Mouse (Mus musculus): Measurements from ENCODE around the gene Gpc6.

The Gpc6 gene

GRCm38 (mm10) chr14:117361155-117361964 is 436.2 kb downstream of the Gpc6 start:
- intact Hi-C loops (cut with DNase I): no loop called here

GRCm38 (mm10) chr14:117361965-117362309 is 436.8 kb downstream of the Gpc6 start:
- intact Hi-C loops (cut with DNase I): no loop called here

DNA sequence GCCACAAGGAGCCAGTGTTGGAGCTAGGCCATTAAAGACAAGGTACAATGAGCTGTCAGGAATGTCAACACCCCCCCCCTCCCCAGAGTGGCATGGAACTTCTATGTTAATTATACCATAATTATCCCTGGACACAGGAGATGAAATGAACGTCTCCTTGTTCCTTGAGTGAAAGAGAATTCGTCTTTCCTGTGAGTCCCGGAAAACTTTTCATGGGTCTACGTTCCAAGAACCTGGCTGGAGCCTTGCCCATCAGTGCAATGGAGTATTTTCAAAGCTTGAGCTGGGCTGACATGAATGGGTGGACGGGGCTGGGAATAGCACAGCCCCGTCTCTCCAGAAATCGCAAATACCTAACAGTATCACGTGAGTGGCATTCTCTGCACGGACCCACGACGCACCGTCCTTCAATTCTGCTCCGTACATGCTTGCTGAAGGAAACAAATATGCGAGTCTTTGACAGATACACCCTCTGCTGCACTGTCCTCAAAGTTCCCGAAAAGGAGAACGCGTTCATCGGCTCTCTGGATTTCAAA is 444.3 kb downstream of the Gpc6 start:
- intact Hi-C loops (cut with DNase I): no loop called here

DNA sequence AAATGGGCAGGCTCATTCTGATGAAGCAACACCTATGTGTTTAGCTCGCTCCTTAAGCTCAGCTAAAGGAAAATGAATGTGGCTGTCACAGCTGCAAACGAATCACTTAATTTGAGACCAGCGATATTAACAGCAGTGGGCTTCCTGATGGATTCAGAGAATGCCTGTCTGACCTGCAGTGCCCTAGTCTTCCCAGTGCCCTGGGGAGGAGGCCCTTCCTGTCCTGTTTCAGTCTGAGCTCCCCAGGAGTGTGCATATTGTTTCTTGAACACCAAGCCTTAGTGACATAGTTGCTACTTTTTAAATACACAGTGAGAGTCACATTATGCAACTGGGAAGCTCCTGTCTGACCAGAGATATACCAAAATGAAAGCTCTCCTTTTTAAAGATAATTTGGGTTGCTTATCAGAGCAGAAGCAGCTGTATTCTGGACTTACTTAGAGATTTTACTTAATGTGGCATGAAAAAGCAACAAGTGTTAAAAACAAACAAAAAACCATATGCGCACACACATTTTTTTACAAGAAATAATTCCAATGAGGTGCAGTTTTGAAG is 451.8 kb downstream of the Gpc6 start:
- intact Hi-C loops (cut with DNase I): no loop called here

- intact Hi-C loops (cut with DNase I): no loop called here
These were observed 454.9 kb downstream of the Gpc6 start for GRCm38 (mm10) chr14:117379979-117380378.

GRCm38 (mm10) chr14:117383188-117383587 is 458.1 kb downstream of the Gpc6 start:
- intact Hi-C loops (cut with DNase I): no loop called here

DNA sequence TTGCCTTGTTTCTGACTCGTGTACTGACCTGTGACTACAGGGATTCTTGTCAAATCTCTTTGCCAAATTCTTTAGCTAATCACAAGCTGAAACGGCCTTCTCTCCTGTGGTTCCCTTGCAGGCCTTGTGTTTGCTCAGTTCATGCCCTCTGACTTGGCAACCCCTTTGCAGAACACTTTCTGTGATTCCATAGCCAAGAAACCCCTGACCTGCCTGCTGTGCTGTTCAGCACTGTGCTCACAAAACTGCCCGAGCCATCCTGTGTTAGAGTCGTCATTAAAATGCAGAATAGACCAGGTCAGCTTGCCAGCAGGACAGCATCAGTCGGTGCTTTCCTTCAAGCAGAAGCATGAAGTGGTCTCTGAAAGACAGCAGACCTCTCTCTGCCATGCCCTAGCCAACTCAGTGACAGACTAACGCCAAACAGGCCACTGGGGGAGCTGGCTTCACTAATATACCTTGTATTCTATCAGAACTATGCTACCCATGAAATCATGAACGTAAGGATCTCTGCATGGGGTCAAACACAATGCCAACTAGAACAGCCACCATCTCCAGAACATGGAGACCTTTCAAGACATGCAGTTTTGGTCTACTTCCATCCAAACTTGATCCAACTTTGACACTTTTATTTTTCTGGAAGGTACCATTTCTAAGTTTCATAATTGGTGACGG is 459.1 kb downstream of the Gpc6 start:
- intact Hi-C loops (cut with DNase I): no loop called here

GRCm38 (mm10) chr14:117385731-117386270 is 460.7 kb downstream of the Gpc6 start:
- intact Hi-C loops (cut with DNase I): no loop called here

DNA sequence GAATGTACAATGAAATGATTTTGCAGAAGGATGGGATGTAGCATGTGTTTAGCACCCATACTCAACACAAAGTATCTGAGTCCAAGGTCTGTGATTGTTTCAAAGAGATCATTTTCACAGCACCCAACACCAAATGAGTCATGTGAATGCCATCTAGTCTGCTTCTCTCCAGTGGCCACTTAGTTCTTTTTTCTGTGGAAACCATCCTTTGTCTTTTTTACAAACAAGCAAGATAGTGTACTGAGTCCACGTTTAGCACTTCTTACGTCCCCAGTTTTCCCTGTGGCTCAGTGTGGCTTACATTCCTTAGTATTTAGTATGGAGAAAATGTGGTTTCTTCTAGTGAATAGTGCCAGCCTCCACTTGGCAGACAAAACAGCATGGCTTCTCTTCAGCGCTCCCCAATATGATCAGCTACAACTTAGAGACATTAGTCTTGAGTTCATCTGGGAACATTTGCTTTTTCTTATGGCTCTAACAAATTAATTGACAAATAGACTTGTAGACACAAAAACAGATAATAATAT is 465.7 kb downstream of the Gpc6 start:
- intact Hi-C loops (cut with DNase I): no loop called here

- intact Hi-C loops (cut with DNase I): no loop called here
These were observed 466.3 kb downstream of the Gpc6 start for GRCm38 (mm10) chr14:117391412-117391811.

- intact Hi-C loops (cut with DNase I): no loop called here
These were observed 472.1 kb downstream of the Gpc6 start for GRCm38 (mm10) chr14:117397165-117397564.

- intact Hi-C loops (cut with DNase I): no loop called here
These were observed 482.9 kb downstream of the Gpc6 start for GRCm38 (mm10) chr14:117407824-117408524.

GRCm38 (mm10) chr14:117408525-117408835 is 483.4 kb downstream of the Gpc6 start:
- intact Hi-C loops (cut with DNase I): no loop called here

- intact Hi-C loops (cut with DNase I): no loop called here
These were observed 484.7 kb downstream of the Gpc6 start for GRCm38 (mm10) chr14:117409778-117410177.

- intact Hi-C loops (cut with DNase I): no loop called here
These were observed 485.4 kb downstream of the Gpc6 start for GRCm38 (mm10) chr14:117410511-117410910.

- intact Hi-C loops (cut with DNase I): no loop called here
These were observed 489.9 kb downstream of the Gpc6 start for GRCm38 (mm10) chr14:117415045-117415444.

DNA sequence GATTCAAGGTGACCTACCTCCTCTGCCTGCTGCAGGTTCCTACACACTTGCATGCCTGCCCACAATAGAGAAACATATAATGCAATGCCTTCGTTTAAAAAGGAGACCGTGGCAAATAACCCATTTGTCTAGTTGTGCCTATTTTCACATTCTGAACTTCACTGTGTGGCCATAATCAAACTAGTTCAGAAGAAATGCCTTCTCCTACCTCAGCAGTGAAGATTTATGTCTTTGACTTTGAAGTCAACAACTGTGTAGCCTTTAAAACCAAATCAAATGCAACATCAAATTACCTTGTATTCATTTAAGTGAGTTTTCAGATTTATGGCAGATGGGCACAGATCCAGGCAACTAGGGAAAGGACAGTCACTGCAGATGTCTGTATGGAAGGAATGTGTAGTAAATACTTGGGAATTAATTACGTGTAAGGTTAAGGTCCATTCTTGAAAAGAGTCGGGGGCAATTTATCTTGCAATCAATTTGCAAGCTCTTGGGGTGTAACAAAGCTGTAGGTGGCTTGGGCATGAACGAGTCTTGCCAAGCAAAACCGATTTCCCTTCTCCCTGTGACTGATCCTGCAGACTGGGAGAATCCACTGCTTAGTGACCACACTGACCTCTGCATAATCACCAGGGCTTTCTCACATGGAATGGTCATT is 494.6 kb downstream of the Gpc6 start:
- intact Hi-C loops (cut with DNase I): no loop called here

GRCm38 (mm10) chr14:117421170-117421569 is 496.1 kb downstream of the Gpc6 start:
- intact Hi-C loops (cut with DNase I): no loop called here

DNA sequence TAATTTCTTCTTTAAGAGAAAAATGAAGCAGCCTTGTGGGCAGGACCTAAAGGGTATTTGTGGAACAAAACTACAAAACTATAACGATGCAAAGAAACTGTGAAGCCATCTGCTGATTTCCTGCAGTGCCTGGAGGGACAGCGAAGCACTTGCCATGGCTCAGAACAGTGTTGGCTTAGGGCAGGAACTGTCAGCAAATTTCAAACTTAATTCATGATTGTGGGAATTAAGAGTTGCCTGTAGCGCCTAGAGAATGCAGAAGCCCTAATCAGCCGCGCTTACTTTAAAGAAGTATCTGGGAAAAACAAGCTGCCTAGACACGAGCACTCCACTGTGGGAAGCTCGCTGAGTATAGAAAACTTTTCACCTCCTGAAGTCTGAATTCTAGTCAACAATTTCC is 501.0 kb downstream of the Gpc6 start:
- intact Hi-C loops (cut with DNase I): no loop called here

GRCm38 (mm10) chr14:117427776-117428175 is 502.7 kb downstream of the Gpc6 start:
- intact Hi-C loops (cut with DNase I): no loop called here

DNA sequence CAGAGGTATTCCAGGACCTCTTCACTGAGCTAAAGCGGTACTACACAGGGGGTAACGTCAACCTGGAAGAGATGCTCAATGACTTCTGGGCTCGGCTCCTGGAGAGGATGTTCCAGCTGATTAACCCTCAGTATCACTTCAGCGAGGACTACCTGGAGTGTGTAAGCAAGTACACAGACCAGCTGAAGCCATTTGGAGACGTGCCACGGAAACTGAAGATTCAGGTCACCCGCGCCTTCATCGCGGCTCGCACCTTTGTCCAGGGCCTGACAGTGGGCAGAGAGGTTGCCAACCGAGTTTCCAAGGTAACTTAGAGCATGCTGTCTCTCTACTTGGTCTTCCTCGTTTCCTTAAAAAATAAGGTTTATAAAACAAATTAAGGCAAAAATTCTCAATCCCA is 510.6 kb downstream of the Gpc6 start:
- intact Hi-C loops (cut with DNase I): no loop called here
